Mouse (Mus musculus) lung, adult 2 months (tissue): Measurements from ENCODE around the gene Wnt9b.

Source experiments
- CTCF ChIP-seq: fragments of 200-500 bp; IDR thresholded peaks from 2 replicates; pipeline ENCODE4 v1.5.1; 2011; ENCODE audit warnings: mild to moderate bottlenecking, low read length, control low read depth; ENCODE audit not compliant: insufficient read depth
- POLR2A ChIP-seq: fragments of 200-500 bp; IDR thresholded peaks from 2 replicates; pipeline ENCODE4 v1.6.1; 2011; ENCODE audit warnings: low read depth, mild to moderate bottlenecking, control low read depth, low read length, borderline replicate concordance; ENCODE audit errors: extremely low read depth

- TF ChIP-seq CTCF (no peak), POLR2A (no peak)
Observed at GRCm38 (mm10) chr11:103693241-103693640, 56.4 kb downstream of the Wnt9b start.
